Mouse (Mus musculus) neural tube, embryonic 14.5 days (tissue): ENCODE measurements at regions not wholly inside any gene's neighbourhood (a gene's known extent, or its start where the extent isn't known, plus 50 kb on each side); places are given as distances from the start of the nearest gene placed in this dataset.

Source experiments
- ATAC-seq: fragments of 200-750 bp; cut with Nextera tagmentation; 2 replicates; pipeline ENCODE4 v1.8.0; 2017; ENCODE audit warnings: low read depth, mild to moderate bottlenecking, moderate TSS enrichment, moderate library complexity
- H3K27ac ChIP-seq: fragments of 300-500 bp; sonication (generic); 2 replicates; pipeline ENCODE4 v1.5.1; 2014; ENCODE audit warnings: low read depth, mild to moderate bottlenecking, control low read depth, low read length, moderate library complexity, mixed read lengths
- H3K27me3 ChIP-seq: fragments of 300-500 bp; sonication (generic); 2 replicates; pipeline ENCODE4 v1.6.1; 2014; ENCODE audit warnings: low read length; ENCODE audit not compliant: control insufficient read depth, insufficient read depth
- H3K36me3 ChIP-seq: fragments of 300-500 bp; sonication (generic); 2 replicates; pipeline ENCODE4 v1.6.1; 2014; ENCODE audit warnings: low read length, mixed read lengths; ENCODE audit not compliant: control insufficient read depth, insufficient read depth
- H3K4me1 ChIP-seq: fragments of 300-500 bp; sonication (generic); 2 replicates; pipeline ENCODE4 v1.6.1; 2014; ENCODE audit warnings: low read length; ENCODE audit not compliant: control insufficient read depth, insufficient read depth
- H3K4me2 ChIP-seq: fragments of 300-500 bp; sonication (generic); 2 replicates; pipeline ENCODE4 v1.6.1; 2014; ENCODE audit warnings: mild to moderate bottlenecking, low read depth, low read length, control low read depth
- H3K4me3 ChIP-seq: fragments of 300-500 bp; sonication (generic); 2 replicates; pipeline ENCODE4 v1.5.1; 2014; ENCODE audit warnings: low read depth, low read length, control low read depth, mixed read lengths
- H3K9ac ChIP-seq: fragments of 300-500 bp; sonication (generic); replicated peaks from 2 replicates; pipeline ENCODE4 v1.6.1; 2014; ENCODE audit warnings: low read depth, mild to moderate bottlenecking, control low read depth, low read length, mixed read lengths
- H3K9me3 ChIP-seq: fragments of 300-500 bp; sonication (generic); 2 replicates; pipeline ENCODE4 v1.6.1; 2016; ENCODE audit warnings: low read length; ENCODE audit not compliant: control insufficient read depth
- WGBS: fragments of 180-500 bp; shearing (Covaris S2); extraction: QIAGEN DNeasy Blood & Tissue Kit; methylation state at CpG from one replicate; pipeline ENCODE4 v1.1.7; 2014; 5-methylcytosine and 5-hydroxymethylcytosine counted together

DNA sequence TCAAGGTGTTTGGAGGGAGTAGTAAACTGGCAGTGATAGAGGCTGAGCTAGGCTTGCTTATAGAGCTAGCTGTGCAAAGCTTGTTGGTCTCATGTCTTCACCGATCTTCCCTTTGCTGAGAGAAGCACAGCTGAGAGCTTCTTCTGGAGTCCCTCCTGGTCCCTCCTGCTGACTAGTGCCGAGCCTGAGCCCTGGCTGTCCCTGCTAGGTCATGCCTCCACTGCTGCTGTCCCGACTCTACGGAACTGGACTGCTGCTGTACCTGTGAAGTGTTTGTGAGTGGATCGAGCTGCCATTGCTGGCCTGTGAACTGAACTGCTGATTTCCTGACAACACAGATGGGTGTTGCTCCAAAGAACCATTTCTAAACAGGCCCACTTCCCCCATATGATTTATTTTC, 83.0 kb upstream of the Mast4 start:
- Histone ChIP-seq H3K27me3 (no peaks in the 10 kb centered on the region), H3K9ac (no peak overlapping the region), H3K4me2 (no peak overlapping the region), H3K36me3 (no peaks in the 10 kb centered on the region), H3K27ac (no peak overlapping the region), H3K4me1 (no peaks in the 10 kb centered on the region), H3K4me3 (no peak overlapping the region), H3K9me3 (no peaks in the 10 kb centered on the region)
- ATAC-seq = no peak
- WGBS = 84% methylated on average over 5 of the region's 5 CpGs

GRCm38 (mm10) chr13:103415335-103415734, 81.0 kb upstream of the Mast4 start:
- no peak for ATAC-seq
- no peaks in the 10 kb centered on the region for H3K36me3 ChIP-seq
- 68% methylated on average over 4 of the region's 4 CpGs for WGBS

GRCm38 (mm10) chr13:103412566-103412965, 78.3 kb upstream of the Mast4 start:
- WGBS = 83% methylated on average over 2 of the region's 2 CpGs
- H3K36me3 ChIP-seq = no peaks in the 10 kb centered on the region
- no peak overlapping the region for H3K4me2 ChIP-seq
- no peak overlapping the region for H3K4me3 ChIP-seq
- no peaks in the 10 kb centered on the region for H3K9me3 ChIP-seq
- no peaks in the 10 kb centered on the region for H3K4me1 ChIP-seq
- H3K27ac ChIP-seq = no peak overlapping the region
- no peak overlapping the region for H3K9ac ChIP-seq
- no peak for ATAC-seq
- no peaks in the 10 kb centered on the region for H3K27me3 ChIP-seq

More at GRCm38 (mm10) chr13:103415335-103415734, 81.0 kb upstream of the Mast4 start:
- Histone ChIP-seq H3K4me1 (no peaks in the 10 kb centered on the region), H3K9me3 (no peaks in the 10 kb centered on the region), H3K9ac (no peak overlapping the region), H3K27me3 (no peaks in the 10 kb centered on the region), H3K4me3 (no peak overlapping the region), H3K27ac (no peak overlapping the region), H3K4me2 (no peak overlapping the region)

DNA sequence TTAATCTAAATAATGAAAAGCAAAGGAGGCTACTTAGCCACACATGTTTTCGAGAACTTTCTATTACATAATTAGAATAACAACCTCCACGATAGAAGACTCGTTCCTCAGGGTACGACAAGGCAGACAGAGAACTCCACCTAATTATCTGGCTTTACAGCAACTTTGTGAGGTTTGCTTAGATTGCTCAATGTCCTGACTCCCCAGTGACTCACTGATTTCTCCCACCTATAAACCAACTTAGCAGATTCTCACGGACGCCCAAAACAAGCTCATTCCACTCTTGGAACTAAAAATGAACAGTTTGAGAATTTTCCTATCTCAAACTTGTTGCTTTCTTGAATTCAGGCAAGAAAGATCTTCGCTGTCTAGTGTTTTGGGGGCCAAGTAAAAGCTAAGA, 75.0 kb upstream of the Mast4 start:
- no peak for ATAC-seq
- Histone ChIP-seq H3K27ac (no peak overlapping the region), H3K4me3 (no peak overlapping the region), H3K9me3 (no peaks in the 10 kb centered on the region), H3K27me3 (no peaks in the 10 kb centered on the region), H3K4me2 (no peak overlapping the region), H3K4me1 (no peaks in the 10 kb centered on the region), H3K36me3 (no peaks in the 10 kb centered on the region), H3K9ac (no peak overlapping the region)
- 82% methylated on average over 7 of the region's 7 CpGs for WGBS

- Histone ChIP-seq H3K4me1 (no peaks in the 10 kb centered on the region), H3K36me3 (no peaks in the 10 kb centered on the region), H3K27me3 (no peaks in the 10 kb centered on the region), H3K4me3 (no peak overlapping the region), H3K9ac (no peak overlapping the region), H3K4me2 (no peak overlapping the region), H3K27ac (no peak overlapping the region), H3K9me3 (no peaks in the 10 kb centered on the region)
- 88% methylated on average over 2 of the region's 2 CpGs for WGBS
- no peak for ATAC-seq
These were observed 62.3 kb upstream of the Mast4 start for GRCm38 (mm10) chr13:103396526-103397020.

DNA sequence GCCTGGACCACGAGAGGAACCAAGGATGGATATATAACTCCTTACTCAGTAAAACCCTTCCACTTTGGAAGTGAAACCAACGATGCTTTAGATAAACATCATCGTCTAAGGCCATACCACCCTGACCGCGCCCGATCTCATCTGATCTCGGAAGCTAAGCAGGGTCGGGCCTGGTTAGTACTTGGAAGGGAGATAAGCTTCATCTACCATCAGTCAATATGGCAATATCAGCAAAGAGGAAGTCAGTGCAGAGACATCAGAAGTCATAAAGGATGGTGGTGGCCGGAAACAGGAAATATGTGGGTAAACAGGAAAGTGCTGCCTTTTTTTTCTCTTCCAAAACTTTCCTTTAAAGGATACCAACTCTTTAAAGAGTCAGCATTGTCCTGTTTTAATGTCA, 61.8 kb upstream of the Mast4 start:
- Histone ChIP-seq H3K36me3 (no peaks in the 10 kb centered on the region), H3K4me3 (no peak overlapping the region), H3K27ac (no peak overlapping the region), H3K9me3 (no peaks in the 10 kb centered on the region), H3K4me2 (no peak overlapping the region), H3K9ac (no peak overlapping the region), H3K4me1 (no peaks in the 10 kb centered on the region), H3K27me3 (no peaks in the 10 kb centered on the region)
- WGBS = 85% methylated on average over 9 of the region's 9 CpGs
- ATAC-seq = no peak

GRCm38 (mm10) chr13:103392581-103392980, 58.3 kb upstream of the Mast4 start:
- no peak overlapping the region for H3K4me2 ChIP-seq

DNA sequence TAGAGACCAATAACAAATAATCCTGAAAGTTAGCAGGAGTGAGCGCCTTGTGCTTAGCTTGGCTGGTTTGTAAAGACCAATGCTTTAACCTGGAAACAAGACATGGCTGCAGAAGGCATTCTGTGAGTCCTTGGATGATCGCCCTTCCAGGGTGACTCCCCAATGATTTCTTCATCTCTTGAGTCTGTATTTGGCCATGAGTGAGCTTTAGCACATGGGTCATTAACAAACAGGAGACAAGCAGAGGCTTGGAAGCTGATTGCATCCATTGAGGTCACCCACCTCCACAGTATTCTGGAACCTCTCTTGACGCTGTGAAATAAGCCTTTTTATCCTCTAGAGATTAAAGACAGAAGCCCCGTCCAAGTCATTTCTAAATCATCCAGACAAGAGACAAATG, 57.1 kb upstream of the Mast4 start:
- Histone ChIP-seq H3K36me3 (no peaks in the 10 kb centered on the region), H3K27ac (no peak overlapping the region), H3K4me1 (no peaks in the 10 kb centered on the region), H3K4me2 (no peak overlapping the region), H3K9me3 (no peaks in the 10 kb centered on the region), H3K27me3 (no peaks in the 10 kb centered on the region), H3K4me3 (no peak overlapping the region), H3K9ac (no peak overlapping the region)
- WGBS = 93% methylated on average over 4 of the region's 4 CpGs
- no peak for ATAC-seq

More at GRCm38 (mm10) chr13:103392581-103392980, 58.3 kb upstream of the Mast4 start:
- Histone ChIP-seq H3K9ac (no peak overlapping the region), H3K27me3 (no peaks in the 10 kb centered on the region), H3K27ac (no peak overlapping the region), H3K36me3 (no peaks in the 10 kb centered on the region), H3K4me3 (no peak overlapping the region), H3K4me1 (no peaks in the 10 kb centered on the region), H3K9me3 (no peaks in the 10 kb centered on the region)
- ATAC-seq = no peak
- WGBS = 71% methylated on average over 3 of the region's 3 CpGs

DNA sequence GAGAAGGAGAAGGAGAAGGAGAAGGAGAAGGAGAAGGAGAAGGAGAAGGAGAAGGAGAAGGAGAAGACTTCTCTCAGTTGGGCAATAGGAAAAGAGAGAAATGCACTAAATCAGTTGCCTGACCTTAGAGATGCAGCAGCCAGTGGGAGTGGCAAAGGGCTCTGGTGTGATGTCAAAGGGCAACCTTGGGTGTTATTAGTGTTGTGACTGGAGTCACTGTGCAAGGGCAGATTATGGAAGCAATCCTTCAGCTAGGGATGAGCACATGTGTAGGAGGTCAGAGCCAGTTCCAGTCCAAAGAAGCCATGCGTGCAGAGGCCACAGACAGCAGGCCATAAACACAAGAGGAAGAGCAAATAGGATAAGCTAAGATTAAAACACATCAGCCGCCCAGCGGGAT, 56.7 kb upstream of the Mast4 start:
- no peaks in the 10 kb centered on the region for H3K4me1 ChIP-seq
- no peaks in the 10 kb centered on the region for H3K36me3 ChIP-seq
- no peaks in the 10 kb centered on the region for H3K9me3 ChIP-seq
- no peak overlapping the region for H3K9ac ChIP-seq
- WGBS = 96% methylated on average over 3 of the region's 3 CpGs
- no peak overlapping the region for H3K4me3 ChIP-seq
- H3K4me2 ChIP-seq = no peak overlapping the region
- H3K27me3 ChIP-seq = no peaks in the 10 kb centered on the region
- ATAC-seq = no peak
- H3K27ac ChIP-seq = no peak overlapping the region

DNA sequence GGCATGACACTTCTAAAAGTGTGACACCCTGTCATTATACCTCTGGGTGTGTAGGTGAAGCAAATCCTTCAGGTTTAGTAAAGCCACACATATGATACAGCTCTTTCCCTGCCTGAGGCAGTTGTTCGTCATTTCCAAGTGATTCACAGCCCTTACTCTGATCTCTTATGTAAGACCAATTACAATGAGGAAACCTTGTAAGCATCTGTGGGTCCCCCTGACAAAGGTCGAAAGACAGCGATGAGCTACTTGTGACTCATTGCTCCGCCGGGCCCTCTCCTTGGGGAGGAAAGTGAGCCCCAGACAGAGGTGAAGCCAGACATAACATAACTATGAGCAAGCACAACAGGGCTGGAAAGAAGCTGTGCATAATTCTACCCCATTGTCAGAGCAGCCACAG, 52.7 kb upstream of the Mast4 start:
- ATAC-seq = no peak
- Histone ChIP-seq H3K4me2 (no peak overlapping the region), H3K36me3 (no peaks in the 10 kb centered on the region), H3K4me1 (no peaks in the 10 kb centered on the region), H3K4me3 (no peak overlapping the region), H3K27ac (no peak overlapping the region), H3K9ac (no peak overlapping the region), H3K27me3 (no peaks in the 10 kb centered on the region), H3K9me3 (no peaks in the 10 kb centered on the region)
- 92% methylated on average over 5 of the region's 5 CpGs for WGBS
